Mouse (Mus musculus): ENCODE results near the gene Gsdma2.
"Not testable (repeated sequence)": the region's sequence is repeated elsewhere in the genome, so short reads cannot be mapped to it uniquely, and the experiment has no call there.

Gene Gsdma2

DNA sequence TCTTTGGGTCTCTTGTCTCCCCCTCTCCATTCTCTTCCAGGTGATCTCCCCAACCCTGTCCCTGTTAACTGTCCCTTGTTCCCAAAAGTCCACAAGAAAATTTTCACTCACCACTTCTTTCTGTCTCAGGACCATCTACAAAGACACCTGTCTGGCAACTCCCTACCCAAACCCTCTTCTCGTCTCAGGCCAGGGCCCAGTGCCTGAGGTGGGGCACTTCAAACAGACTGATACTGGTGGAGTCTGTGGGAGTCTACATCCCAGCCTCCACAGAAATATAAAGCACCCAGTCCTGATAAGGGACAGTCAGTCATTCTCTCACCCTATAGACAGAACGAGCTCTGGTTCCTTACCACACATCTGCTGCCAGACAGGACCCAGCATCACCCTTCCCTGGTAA, at the start of gene Gsdma2:
TSS of gene Gsdma2 (plus strand) at position 301 of the 400 bp plus-strand sequence.
- in situ Hi-C loops (cut with MboI, MseI): loop anchor here (5.0 kb wide), 2 partner anchors 39 to 89 kb away; no protein-coding TSS in a partner anchor

DNA sequence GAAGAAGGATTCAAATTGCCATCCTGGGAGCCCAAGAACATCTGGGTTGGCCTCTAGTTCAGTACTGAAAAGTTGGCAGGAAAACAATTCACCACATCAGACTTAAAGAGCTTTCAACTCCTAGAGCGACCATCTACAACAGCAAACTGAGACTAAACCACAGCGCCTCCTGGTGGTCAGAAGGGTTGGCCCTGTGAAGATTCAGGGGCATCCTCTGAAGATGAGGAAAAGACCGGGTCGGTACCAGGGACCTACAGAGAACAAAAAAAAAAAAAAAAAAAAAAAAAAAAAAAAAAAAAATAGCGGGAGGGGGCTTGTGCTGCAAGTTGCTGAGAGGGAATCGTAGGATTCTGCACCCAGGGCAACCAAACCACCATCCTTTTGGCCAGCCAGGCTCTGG, 49.2 kb upstream of the Gsdma2 start:
- in situ Hi-C loops (cut with MboI, MseI): no loop called here

DNA sequence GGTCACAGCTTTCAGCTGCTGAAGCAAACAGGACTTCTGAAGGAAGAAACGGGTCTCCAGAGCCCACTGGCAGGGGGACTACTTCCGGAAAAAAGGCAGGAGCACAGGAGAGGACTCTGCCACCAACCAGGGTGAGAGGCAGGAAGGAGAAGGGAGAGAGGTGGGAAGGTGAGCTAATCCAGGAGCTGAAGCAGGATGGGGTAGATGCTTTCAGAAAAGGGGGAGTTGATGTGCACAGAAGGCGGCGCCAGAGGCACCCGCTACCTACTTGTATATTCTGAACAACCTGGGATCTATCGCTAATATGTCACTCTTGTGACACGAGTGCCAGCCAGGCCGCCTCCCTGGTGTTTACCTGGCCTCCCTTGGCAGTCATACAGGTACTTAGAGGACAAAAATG, 48.6 kb upstream of the Gsdma2 start, which contains the start of gene Lrrc3c:
TSS of gene Lrrc3c (plus strand) at position 301 of the 400 bp plus-strand sequence.
- in situ Hi-C loops (cut with MboI, MseI): no loop called here

DNA sequence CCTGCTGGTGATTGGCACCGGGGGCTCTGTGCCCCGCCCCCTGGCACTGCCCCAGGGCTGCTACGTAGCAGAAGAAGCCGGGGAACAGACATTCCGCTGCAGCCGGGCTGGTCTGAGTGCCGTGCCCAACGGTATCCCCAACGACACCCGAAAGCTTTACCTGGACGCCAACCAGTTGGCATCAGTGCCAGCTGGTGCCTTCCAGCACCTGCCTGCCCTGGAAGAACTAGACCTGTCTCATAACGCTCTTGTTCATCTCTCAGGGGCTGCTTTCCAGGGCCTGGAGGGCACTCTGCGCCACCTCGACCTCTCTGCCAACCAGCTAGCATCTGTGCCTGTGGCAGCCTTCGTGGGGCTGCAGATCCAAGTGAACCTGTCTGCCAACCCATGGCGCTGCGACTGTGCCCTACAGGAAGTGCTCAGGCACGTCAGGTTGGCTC, 47.7 kb upstream of the Gsdma2 start:
- in situ Hi-C loops (cut with MboI, MseI): no loop called here

DNA sequence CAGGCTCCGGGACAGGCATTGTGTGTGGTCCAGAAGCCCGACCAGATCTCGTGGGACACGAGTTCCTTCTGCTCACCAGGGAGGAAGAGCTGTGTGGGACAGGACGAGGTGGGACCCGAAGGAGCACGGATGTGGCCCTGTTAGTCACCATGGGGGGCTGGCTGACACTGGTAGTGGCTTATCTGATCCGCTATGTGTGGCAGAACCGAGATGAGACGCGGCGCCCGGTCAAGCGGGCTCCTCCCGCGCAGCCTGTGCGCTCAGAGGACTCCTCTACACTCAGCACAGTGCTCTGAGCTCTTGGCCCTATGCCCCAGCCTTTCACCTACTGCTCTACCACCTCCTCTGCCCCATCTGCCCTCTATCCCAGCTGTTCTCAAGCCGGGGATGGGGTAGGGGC, 47.3 kb upstream of the Gsdma2 start:
- in situ Hi-C loops (cut with MboI, MseI): no loop called here

DNA sequence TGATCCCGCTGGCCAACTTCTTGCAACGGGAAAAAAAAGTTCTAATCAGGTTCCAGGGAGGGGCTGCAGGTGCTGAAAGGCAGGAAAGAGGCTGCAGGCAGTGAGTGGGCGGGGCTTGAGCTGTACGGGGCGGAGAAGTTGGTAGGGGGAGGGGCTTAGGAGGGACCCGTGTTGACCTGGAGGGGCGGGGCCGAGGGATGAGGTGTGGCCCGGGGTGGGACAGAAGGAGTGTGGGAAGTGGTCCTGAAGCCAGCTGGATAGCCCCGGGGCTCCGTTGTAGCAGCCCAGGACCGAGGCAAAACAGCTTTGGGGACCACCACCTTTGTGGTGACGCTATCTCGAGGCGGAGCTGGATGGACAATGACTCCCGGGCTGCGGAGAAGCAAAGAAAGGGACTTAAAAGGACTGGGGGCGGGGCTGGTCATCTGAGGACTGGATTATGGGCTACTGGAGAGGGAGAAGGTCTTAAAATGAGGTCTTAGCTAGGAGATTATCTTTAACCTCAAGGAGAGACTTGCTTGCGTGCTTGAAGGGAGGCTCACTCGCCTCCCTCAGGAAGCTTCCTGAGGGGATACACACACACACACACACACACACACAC, 44.4 kb upstream of the Gsdma2 start:
- in situ Hi-C loops (cut with MboI, MseI): no loop called here

DNA sequence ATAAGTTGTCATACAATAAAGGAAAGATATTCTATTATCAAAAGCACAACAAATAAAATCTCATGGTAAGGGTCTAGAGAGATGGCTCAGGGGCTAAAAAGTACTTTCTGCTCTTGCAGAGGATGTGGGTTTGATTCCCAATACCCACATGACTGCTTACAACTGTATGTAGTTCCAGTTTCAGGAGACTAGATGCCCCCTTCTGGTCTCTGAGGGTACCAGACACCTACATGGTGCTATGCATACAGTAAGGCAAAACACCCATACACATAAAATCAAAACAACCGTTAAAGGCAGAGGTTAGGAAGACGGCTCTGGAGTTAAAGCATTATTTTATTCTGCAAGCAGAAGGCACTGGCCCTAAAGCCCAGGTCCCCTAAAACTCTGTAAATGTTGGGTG, 42.6 kb upstream of the Gsdma2 start:
- in situ Hi-C loops (cut with MboI, MseI): no loop called here

DNA sequence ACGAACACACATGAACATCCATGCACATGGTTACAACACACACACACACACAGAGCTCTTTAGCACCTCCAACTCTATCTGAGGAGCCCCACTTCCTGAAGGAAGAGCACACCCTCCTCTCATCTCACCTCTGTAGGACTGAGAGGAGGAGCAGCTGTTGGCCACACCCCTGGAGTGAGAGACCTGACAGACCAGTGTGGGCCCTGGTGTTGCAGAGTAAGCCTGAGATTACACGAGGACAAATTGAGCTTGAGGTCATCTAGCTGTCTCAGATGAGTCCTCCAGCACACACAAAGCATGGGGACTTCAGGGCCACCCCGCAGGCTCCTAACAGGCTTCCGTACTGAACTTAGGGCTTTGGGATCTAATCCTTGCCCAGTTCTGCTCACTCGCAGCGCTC, 41.6 kb upstream of the Gsdma2 start:
- in situ Hi-C loops (cut with MboI, MseI): loop anchor here (5.0 kb wide), 1 partner anchor 42 kb away; the partner anchor contains the start of gene Gsdma2

DNA sequence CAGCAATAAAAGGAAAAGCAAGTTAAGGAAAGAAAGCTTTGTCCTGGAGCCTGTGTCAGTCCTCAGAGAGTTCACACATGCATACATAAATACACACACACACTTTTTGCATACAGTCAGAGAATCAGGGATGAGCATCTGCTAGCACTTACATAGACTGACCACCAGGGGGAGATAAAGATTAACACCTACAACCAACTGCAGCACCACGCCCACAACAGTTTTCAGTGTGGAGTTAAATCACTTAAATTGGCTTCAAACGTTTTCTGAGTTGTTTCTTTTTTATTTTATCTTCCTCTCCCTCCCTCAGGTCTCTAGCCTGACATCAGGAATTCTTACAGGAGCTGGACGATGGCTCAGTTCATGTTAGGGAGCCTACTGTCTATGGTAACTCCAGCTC, 39.8 kb upstream of the Gsdma2 start:
- in situ Hi-C loops (cut with MboI, MseI): loop anchor here (5.0 kb wide), 1 partner anchor 41 kb away; the partner anchor contains the start of gene Gsdma2

DNA sequence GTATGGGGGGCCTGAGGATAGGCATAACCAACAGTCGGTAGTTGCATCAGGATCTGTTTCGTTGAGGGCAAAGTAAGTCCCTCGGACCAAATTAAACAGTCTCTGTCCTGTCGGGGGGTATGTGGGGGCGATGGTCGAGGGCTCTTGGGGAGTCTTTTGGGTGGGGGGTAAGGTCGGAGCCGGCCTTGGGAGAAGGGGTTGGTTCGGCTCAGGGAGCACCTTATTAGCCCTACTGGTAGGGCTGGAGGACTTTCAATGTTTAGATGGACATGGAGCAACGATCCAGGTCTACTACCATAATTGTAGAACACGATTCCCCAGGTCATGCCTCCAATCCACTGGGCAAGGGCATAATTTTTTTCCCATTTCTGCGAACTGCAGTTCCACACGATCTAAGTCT, 25.8 kb upstream of the Gsdma2 start:
- in situ Hi-C loops (cut with MboI, MseI): loop anchor here (10.0 kb wide), 1 partner anchor 54 kb away; no protein-coding TSS in a partner anchor

DNA sequence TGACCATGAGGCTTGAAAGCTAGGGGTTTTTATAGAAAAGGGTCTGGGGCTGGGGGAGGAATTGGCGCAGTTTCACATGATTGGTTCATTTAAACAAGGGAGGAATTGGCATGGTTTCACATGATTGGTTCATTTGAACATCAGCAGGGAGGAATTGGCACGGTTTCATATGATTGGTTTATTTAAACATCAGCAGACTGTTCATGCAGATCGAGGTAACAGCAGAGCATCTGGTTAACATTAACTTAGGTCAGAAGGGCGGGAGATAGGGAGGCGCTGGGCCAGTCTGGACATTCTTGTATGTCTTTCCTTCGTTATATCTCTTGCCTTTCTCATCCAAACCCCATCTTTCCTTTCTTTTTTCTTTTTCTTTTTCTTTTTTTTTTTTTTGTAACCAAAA, 22.6 kb upstream of the Gsdma2 start:
- in situ Hi-C loops (cut with MboI, MseI): loop anchor here (10.0 kb wide), 1 partner anchor 51 kb away; no protein-coding TSS in a partner anchor

DNA sequence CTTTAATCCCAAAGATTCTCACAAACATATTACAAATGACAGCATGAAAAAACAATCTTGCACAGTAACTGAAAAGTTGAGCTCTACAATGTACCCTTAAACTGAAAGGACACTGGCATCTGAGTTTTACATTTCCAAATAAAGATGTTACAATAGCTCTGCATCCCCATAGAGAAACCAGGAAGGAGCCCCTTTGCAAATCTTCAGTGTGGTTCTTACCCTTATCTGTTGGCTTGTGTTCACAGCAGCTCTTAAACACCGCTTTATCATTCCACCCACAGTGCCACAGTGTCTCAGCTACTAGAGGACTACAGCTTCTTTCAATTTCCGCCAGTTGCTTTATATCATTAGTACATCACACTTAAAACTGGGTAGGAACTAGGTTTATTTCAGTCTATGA, 22.2 kb upstream of the Gsdma2 start:
- in situ Hi-C loops (cut with MboI, MseI): loop anchor here (10.0 kb wide), 1 partner anchor 50 kb away; no protein-coding TSS in a partner anchor

DNA sequence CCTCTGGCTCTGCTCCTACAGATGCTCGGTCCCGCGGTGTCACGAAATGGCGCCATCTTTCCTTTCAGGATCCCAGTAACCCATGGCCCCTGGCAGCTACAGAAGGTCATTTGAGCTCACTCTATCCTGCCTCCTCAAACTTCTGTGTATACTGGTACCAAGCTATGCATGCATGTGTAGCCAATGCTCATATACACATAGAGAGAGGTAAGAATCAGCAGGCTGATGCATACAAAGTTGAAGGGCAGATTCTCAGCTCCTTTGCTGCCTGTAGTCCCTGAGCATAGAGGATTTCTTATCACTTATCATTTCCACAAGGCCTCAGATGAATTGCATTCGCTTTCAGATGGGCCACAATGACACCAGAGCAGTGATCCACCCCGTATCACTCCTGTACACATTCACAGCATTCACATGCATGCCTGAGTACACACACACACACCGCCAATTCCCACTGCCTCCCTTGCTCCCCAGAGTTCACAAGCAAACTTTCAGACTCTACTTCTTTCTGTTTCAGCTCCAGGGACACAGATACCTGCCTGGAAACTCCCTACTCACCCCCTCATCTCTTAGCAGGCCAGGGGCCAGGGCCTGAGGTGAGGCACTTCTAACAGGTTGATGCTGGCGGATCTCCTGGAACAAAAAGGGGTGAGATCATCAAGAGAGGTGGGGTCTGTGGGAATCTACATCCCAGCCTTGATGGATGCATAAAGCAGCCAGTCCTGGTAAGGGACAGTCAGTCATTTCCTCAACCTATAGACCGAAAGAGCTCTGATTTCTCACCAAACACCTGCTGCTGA, 20.7 kb upstream of the Gsdma2 start, which contains the start of the genes Gm12355 and Gsdma3:
TSS of gene Gm12355 (minus strand) at position 51 of the 800 bp plus-strand sequence.
TSS of gene Gsdma3 (plus strand) at position 750 of the 800 bp plus-strand sequence.
- in situ Hi-C loops (cut with MboI, MseI): loop anchor here (5.0 to 10.0 kb wide), 2 partner anchors 49 to 66 kb away; no protein-coding TSS in a partner anchor

DNA sequence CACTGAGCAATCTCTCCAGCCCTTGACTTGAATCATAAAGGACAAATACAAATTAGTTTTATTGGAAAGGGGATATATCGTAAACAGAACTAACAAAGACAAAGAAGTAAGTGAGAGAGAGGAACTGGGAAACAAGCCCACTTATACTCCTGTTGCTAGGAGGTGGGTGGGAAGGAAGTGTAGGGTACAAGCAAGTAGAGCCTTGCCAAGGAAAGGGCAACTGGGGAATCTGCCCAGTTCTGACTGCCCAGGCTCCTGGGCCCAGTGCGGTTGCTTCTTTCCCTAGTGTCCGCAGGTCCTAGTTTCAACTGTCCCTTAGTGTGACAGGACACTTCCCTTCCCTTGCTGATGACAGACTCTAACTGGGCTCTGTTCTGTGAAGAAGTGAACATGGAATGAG, 17.9 kb upstream of the Gsdma2 start:
- in situ Hi-C loops (cut with MboI, MseI): loop anchor here (5.0 to 10.0 kb wide), 2 partner anchors 46 to 64 kb away; no protein-coding TSS in a partner anchor

DNA sequence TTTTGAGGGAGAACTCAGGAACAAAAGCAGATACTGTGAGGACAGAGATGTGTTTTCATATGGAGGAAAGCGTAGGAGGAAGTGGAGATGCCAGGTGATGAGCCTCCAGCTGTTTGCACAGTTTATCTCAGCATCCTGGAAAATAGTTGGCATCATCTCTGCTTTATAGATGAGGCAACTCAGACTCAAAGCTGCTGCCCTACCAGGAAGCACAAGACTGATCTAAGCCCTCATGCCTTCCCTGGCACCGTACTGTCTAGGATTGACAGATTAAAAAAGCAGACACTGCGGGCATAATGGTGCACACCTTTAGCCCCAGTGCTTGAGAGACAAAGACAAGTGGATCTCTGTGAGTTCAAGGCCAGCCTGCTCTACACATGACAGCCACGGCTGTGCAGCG, 15.9 kb upstream of the Gsdma2 start:
- in situ Hi-C loops (cut with MboI, MseI): no loop called here

DNA sequence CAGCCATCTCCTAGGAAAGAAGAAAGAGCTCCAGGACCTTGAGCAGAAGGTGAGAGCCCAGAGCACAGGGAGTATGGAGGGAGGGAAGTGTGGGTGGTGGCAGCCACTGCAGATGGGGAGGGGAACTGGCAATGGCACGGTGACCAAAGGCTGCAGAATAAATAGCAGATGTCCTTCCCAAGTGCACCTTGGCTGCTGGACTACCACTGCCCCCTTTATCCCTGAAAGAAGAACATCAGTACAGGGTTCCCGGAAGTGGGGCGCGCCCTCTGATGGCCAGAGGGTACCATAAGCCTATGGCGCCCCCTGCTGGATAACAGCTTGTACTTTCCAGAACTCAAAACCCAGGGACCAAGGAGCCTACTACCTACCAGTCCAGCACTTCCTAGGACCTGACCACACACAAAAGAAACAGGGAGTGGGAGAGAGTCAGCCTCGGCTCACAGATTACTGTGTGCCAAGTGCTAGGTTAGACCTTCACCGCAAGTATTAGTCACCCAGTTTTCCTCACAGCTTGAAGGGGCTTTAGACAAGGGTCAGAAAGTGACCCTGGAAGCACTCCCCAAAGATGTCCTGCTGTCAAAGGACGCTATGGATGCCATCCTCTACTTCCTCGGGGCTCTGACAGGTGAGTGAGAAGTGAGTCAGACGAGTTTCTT, 11.1 kb upstream of the Gsdma2 start:
- in situ Hi-C loops (cut with MboI, MseI): not testable (repeated sequence)

DNA sequence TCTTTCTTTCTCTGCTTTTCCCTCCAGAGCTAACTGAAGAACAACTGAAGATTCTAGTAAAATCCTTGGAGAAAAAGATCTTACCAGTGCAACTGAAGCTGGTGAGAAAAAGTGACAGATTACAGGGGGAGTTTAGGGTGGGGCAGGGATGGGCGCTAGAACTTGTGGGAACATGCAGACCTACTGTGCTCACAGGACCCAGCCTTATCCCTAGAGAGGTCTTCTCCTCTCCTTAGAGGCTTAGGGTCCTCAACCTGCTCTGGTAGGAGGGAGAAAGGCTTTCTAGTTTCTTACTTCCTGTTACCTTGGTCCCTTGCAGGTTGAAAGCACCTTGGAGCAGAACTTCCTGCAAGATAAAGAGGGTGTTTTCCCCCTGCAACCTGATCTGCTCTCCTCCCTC, 9.1 kb upstream of the Gsdma2 start:
- in situ Hi-C loops (cut with MboI, MseI): no loop called here

DNA sequence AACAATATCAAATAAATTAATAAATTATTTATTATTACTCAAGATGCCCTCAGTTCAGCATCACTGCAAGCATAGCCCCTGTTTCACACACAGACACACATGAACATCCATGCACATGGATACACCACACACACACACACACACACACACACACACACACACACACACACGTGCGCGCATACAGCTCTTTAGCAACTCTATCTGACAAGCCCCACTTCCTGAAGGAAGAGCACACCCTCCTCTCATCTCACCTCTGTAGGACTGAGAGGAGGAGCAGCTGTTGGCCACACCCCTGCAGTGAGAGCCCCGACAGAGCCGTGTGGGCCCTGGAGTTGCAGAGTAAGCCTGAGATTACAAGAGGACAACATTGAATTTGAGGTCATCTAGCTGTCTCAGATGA, 6.5 kb upstream of the Gsdma2 start:
- in situ Hi-C loops (cut with MboI, MseI): no loop called here

DNA sequence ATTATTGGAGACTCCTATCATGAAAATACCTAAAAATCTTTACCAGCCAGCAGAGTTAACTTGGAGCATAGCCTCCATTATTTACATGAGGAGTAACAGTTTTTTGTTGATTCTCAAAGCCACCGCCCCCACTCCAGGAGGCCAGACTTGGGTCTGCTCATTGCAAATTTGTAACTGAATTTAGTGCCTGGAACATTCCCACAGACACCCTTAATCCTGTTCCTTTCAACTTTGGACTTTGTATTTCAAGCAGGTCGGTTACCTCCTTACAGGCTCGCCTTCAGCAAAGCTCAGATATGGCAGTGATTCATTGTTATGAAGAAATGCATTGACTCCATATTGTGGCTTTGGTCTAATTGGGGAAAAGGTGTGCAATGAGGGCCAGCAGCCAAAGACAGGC, 1.8 kb upstream of the Gsdma2 start:
- in situ Hi-C loops (cut with MboI, MseI): loop anchor here (5.0 kb wide), 2 partner anchors 37 to 87 kb away; no protein-coding TSS in a partner anchor

DNA sequence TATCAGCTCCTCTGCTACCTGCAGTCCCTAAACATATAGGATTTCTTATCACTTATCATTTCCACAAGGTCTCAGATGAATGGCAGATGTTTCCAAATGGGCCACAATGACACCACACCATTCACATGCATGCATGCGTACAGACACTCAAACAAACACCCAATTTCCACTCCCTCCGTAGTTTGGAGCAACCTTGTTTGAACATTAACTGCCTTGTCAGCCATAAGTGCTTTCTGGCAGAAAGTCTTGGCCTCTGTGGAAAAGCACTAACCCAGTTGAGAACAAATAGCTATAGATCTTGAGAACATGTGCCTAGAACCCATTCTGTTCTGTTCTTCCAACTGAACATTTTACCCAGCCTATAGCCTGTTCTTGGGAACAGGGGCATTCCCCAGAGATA, 613 bp upstream of the Gsdma2 start:
- in situ Hi-C loops (cut with MboI, MseI): loop anchor here (5.0 kb wide), 2 partner anchors 39 to 89 kb away; no protein-coding TSS in a partner anchor

DNA sequence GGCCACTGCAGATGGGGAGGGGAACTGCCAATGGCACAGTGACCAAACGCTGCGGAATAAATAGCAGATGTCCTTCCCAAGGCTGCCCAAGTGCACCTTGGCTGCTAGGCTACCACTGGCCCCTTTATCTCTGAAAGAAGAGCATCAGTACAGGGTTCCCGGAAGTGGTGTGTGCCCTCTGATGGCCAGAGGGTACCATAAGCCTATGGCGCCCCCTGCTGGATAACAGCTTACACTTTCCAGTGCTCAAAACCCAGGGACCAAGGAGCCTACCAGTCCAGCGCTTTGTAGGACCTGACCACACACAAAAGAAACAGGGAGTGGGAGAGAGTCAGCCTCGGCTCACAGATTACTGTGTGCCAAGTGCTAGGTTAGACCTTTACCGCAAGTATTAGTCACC, 8.5 kb downstream of the Gsdma2 start:
- in situ Hi-C loops (cut with MboI, MseI): loop anchor here (10.0 kb wide), 2 partner anchors 390 to 1290 kb away; partner anchors contain the start of gene Socs7

DNA sequence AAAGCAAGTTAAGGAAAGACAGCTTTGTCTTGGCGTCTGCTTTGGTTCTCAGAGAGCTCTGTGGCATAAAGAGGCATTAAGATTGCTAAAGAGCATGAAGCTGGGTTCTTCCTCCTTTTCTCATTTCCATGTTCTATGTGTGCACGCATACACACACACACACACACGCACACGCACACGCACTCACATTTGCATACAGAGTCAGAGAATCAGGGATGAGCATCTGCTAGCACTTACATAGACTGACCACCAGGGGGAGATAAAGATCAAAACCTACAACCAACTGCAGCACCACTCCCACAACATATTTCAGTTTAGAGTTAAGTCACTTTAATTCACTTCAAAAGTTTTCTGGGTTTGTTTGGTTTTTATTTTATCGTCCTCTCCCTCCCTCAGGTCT, 14.0 kb downstream of the Gsdma2 start:
- in situ Hi-C loops (cut with MboI, MseI): no loop called here
